Mouse (Mus musculus): ENCODE data around the gene Tcaf1.

Gene Tcaf1

DNA sequence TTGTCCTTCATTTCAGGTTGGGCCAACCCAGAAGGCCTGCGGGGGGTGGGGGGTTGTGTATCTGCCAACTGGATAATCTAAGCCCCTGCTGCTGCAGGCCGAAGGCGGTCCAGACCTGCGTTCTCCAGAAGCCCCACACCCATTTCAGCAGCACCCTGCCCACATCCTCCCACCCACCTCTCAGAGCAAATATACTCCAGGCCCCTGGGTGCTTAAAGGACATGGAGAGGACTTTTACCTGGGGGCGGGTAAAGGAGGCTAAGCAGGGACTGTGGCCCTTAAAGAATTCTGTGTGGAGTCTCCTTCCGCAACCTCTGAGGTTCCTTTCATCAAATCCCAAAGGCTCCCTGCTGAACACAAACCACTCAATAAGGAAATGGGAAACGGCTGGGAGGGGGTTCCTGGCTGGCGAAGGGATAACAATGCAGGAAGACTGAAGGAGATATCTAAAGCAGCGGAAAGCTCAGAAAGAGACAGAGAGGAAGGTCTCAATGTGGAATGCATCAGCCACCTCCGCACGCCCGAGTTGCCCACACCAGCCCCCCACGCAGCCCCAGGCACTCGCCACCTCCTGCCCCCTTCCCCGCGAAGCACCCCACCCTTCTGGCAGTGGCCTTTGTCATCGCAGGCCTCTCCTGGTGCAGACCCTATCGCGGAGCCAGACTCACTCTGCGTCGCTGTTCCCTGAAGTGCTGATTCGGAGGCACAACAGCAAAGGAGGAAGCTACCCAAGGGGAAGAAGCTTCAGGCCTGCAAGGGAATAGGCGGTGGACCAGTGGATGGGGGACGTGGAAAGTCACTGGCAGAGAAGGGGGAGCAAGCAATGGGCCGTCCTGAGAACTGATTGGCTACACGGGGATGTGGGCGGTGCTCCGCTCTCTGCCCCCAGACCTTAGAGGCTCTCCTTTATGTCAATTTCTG is at the start of gene Tcaf1:
TSS of gene Tcaf1 (minus strand) at position 798 of the 921 bp plus-strand sequence.
- DNase-seq (ENCODE audit: low read depth), result no peak

DNA sequence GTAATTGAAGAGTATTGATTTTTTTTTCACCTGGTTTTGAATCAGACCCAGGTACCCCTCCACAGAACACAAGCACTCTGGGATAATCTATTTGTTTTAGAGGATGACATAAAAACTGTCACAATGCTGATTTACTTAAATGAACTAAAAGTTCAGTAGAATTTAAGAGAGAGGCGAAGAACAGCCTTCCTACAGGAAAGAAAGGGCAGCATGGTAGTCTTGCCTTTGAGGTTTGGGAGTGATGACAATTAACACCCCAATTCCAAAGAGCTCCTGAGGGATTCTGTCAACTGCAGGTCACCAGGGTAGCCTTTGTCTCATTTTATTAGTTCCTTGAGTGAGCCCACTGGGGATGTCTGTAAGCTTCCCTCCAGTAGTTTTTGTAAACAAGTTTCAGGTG is 46.2 kb upstream of the Tcaf1 start, which contains the start of gene Olfr38:
TSS of gene Olfr38 (plus strand) at position 301 of the 400 bp plus-strand sequence.
- no peak for DNase-seq (ENCODE audit: low read depth)

DNA sequence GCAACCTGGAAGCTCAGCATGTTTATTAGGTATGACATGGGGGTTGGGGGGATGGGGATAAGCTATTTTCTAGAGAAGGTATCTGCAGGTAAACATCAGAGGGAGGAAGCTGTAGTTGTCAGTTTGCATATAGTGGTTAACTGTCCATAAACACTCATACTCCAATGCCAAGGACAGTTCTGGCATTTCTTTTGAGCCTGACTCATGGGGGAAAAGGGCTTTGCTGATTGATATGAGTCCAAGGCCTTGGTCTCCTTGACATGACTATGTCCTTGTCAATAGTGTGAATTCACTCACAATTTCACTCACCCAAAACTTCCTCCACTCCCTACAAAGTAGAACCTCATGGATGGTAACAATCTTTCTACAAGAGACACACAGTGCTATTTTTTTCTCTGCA is 38.0 kb upstream of the Tcaf1 start:
- DNase-seq (ENCODE audit: low read depth), result no peak

DNA sequence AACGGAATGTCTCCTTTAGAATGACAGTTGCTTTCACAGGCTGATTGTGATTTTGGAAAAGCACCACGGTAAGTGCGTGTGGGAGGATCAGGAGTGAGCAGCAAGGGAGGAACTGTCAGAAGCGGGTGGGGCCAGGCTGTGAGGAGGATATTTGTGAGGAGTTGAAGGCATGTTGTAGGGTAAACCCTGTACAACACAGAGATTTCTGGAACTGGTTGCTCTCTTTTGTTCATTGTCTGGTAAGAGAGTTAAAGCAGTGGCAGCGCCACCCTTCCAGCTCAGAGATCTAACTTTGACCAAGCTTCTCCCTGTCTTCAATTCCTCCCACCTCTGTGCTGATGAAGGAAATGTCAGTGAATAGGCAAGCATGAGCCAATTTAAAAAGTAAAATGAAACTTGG is 32.4 kb upstream of the Tcaf1 start:
- DNase-seq (ENCODE audit: low read depth), result no peak

DNA sequence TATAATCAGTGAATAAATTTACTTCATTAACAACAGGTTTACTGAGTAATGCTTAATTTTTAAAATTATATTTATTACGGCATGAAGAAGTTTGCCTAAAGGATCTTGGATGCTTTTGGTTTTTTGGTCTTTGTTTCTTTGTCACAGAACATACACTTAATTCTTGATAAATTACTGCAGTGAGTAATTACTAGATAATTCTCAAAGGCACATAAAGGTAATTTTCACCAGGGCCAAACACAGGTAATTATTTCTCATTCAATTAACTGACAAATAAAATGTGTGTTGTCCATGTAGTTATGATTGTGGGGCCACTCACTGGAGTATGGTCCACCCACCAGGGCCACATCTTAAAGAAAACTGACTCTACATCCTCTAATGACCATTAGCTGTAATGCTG is 29.2 kb upstream of the Tcaf1 start, which contains the start of gene Olfr453:
TSS of gene Olfr453 (plus strand) at position 301 of the 400 bp plus-strand sequence.
- no peak for DNase-seq (ENCODE audit: low read depth)

DNA sequence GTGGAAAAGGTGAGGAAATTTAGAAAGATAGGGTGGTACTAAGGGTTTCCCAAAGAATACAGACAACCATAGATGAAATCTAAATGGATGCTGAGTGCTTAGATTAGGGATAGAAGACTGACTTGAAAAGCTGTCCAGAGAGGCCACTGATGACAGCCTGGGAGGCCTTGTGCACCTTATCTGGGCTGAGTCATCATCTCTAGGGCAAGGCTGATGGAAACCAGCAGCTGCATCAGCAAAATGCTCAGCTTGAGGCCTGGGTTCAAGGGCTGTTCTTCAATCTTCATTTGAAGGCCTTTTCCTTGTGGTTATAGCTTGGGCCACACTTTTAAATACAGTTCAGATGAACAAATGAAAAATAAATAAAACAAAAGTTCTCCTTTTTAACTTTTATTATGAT is 8.1 kb upstream of the Tcaf1 start:
- DNase-seq (ENCODE audit: low read depth), result no peak

DNA sequence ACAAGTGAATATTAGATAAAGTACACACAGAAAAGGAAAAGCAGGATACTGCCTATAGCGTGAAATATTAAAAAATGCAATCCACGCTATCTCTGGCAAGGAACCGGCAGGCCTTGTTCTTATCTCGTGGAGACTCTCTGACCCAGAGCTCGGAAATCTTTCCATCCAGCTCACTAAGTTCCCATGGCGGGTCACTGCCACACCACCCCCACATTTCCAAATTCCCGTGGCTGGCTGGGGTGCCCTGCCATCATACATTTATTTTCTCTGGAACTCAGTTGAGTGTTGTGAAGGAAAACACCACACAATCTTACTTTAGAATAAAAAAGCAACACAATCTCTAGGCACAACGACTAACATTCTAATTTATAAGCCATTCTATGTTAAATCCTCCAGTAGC is 4.8 kb upstream of the Tcaf1 start:
- DNase-seq (ENCODE audit: low read depth), result no peak

DNA sequence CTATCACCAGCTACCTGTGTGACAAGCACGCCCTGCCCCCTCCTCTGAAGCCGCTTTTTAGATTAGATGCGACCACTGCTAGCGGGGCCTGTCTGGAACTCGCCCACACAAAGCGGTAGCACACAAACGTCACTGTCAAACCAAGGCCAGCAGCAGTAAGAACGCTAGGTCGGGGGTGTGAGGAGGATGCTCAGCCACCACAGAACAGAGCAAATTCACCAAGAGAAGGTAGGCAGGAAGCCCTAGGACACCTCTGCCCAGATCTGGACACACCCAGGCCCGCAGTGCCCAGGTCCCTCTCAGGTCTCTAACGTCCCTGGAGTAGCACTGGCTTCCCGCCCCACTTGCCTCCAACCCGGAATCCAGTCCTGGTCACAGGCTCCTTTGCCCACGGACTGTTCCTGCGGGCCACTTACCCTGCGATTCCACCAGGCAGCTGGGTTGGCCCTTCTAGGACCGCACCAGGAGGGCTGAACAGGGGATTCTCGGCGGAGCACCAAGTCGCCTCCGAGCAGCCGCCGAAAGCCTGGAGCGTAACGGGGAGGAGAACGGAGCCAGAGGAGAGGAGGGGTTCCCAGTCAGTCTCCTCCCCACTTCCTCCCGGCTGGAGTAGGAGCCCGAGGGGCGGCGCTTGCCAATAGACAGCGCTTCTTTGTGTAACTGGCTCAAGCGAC is 17.2 kb downstream of the Tcaf1 start:
- no peak for DNase-seq (ENCODE audit: low read depth)

DNA sequence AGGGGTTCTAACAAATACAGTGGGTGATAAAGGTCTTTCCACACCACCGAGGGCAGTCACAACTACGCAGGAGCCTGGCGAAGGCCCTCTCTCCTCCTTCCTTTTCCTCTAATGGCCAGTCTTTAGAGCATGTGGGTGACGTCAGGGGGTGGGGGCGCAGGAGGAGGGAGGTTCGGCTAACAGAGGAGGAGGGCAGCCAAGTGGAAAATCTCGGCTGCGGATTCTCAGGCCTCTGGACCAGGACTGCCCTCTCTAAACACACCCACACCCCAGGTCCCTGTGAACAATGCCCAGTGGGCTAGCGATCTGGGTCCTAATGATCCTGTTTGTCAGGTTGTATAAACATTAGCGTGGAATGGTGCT is 17.8 kb downstream of the Tcaf1 start:
- no peak for DNase-seq (ENCODE audit: low read depth)

DNA sequence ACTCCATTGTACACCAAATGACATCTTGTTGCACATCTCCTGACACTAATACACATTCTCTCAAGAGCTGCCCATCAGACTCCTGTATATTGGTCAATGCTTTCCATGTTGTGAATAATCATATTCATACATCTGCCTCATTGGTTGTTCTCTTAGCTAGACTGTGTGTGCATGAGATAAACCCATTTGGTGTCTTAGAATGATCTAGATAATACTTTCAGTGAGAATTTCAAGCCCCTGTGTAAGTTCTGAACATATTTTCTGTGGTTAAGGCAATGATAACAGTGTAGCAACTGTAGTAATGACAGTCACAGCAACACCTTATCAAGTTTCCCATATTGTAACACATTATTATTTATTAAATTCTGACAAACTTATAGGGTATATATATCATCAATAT is 20.1 kb downstream of the Tcaf1 start:
- no peak for DNase-seq (ENCODE audit: low read depth)

DNA sequence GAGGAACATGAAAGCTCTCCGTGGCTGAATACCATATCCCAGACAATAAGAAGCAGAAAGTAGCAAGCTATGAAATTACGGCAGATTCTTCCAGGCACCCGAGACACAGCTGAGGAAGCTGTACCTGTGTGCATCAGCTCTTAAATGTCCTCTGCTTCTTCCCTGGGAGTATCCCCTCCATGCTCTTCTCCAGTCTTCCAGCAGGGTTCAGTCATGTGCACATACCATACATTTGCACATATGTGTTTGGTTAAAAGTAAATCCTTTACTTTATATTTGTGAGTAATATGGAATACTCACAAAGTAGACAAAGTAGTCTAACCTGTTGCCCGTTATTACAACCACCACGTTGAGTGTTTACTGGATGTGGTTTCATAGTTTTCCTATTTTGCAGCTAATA is 22.0 kb downstream of the Tcaf1 start:
- DNase-seq (ENCODE audit: low read depth), result no peak

DNA sequence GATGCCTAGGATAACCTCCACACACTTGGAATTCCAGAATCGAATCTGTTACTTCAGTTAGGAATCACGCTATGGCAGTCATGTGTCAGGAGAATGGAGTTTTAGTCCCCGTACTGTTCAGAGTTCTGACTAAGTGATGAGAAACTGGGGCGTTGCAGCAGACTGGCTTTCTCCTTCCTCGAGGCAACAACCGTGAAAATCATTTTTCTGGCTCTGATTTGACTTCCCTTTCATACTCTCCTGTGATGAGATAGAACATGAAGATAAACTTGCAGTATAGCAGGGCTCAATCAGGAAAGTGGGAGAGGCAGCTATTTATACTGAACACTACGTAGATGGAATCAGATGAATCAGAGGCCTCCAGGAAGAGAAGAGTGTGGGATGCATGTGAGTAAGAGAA is 29.8 kb downstream of the Tcaf1 start:
- no peak for DNase-seq (ENCODE audit: low read depth)

DNA sequence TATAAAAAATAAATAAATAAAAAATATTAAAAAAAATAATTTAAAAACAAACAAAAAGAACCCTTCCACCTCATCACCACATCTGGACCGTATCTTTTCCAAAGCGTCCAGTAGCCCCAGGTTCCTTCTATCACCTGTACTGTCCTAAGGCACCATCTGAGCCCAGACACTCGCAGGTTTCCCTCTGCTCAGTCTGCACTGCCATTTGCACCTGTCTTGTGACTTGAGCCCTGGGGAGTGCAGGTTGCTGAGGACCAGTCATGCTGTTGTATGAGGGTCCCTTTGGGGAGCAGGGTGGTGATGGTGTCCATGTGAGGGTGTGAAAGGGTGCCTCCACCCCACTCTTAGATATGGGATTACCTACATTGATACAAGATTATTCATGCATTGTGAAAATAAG is 33.9 kb downstream of the Tcaf1 start:
- DNase-seq (ENCODE audit: low read depth), result no peak

DNA sequence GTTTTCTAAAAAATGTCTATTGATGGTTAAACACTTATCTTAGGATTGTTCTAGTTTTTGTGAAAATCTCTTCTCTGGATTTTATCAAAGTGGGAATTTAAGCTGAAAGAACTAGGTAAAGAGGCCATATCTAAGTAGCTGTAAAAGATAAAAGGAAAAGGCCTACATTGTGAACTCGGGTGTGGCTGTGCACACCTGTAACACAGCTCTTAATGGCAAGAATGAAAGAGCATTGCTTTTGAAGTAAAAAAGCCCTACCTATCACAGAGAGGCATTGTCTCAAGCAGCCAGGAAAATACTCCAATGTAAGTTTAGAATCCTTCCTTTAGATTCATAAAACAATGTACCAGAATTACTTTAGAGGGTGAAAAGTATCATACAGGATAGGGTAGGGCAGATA is 38.1 kb downstream of the Tcaf1 start:
- no peak for DNase-seq (ENCODE audit: low read depth)

DNA sequence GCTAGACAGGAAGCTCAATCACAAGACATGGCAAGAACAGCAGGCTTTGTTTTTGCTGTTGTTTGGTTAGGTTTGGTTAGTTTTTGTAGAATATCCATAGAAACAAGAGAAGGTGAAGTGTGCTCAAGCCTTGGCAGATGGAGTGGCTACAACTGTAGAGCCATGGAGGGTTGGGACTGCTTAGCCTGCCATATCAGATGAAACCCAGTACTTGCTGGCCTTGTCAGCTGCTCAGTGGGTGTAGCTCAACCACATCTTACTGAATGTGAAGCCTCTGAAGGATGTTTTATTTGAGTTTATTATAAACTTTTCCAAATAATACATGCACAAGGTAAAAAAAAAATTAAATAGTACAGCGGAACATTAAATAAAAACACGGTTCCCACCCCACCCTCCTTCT is 42.2 kb downstream of the Tcaf1 start:
- no peak for DNase-seq (ENCODE audit: low read depth)

DNA sequence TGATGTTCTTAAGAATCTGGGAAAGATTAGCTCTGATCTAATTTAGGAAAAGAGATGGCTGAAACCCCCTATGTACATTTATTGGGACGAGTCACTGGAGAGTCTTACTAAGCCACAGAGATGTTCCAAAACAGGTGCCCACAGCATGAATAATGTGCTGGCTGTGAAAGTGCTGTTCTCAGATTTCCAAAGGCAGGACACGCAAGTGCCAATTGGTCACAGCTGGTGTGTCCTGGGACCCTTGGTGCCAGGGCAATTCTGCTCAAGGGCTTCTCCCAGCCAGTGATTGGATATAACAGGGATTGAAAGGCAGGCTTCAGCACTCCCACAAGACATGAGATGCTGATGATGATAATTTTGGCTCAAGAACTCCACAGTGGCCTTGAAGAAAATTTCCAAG is 48.1 kb downstream of the Tcaf1 start:
- no peak for DNase-seq (ENCODE audit: low read depth)

DNA sequence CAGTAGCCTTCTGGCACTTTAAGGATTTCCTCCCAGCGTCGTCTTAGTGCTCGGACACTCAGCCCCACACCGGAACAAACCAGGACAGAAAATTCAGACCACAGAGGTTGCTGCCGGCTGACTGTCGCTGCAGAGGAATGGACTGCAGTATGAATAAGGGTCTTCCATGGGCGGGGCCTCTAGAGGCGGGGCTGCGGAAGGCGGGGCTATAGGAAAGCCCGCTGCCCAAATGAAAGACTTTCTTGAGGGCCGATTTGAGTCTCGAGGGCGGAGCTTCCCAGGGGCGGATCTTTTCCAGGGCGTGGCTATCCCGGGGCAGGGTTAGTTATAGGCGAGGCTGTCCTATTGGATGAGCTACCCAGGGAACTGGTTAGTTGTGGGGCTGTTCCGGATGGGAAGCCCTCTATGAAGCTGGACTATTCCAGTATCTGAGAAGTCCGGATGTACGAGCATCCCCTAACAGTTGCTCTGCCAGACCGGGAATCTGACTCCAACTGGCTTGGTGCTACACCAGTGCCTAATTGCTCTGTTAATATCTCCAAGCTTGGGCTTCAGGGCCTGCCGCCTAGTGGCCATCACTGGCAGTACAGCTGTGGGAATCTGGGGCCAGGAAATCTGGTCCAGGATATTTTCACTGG is 64.9 kb downstream of the Tcaf1 start, which contains the start of gene Tcaf2:
TSS of gene Tcaf2 (minus strand) at position 343 of the 638 bp plus-strand sequence.
- no peak for DNase-seq (ENCODE audit: low read depth)

DNA sequence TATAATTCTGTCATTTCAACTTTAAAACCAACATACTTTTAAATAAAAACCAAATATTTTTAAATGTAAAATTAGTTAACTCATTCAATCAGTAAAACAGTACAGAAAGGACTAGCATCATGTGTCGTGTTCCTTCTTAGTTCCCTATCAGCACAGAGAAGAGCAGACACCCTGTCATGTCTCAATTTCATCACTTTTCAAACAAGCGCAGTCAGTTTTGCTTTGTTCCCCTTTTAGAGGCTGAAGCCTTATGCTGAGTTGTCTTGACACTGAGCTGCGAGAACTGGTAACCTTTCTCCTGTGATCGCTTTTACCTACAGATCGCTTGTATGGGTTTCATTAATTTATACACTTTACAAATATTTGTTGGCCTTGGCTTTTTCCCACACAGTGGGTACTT is 75.5 kb downstream of the Tcaf1 start:
- no peak for DNase-seq (ENCODE audit: low read depth)

DNA sequence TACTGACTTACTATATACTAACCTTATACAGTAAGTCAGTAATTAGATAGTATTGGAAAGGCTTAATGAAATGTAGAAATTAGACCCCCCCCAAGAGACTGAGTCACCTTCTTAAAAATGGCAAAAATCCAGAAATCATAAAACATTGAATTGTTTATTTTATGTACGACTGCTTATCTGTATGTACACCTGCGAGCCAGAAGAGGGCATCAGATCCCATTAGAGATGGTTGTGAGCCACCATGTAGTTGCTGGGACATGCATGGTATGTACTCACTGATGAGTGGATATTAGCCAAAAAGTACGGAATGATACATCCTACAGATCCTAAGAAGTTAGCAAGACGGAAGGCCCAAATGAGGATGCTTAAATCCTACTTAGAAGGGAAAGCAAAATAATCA is 78.5 kb downstream of the Tcaf1 start:
- DNase-seq (ENCODE audit: low read depth), result no peak

Measured in naive thymus-derived CD4-positive, alpha-beta T cell, adult 2 months (primary cell).